Mouse (Mus musculus): Measurements from ENCODE around the gene Slc4a4. TPM values are rescaled to one million over a fixed set of nuclear protein-coding genes. Genes with fewer than 3 reads are reported as not detected.

Slc4a4 gene
- total and polyA plus RNA-seq, 2 experiments, result 12.0 to 30.2 TPM

DNA sequence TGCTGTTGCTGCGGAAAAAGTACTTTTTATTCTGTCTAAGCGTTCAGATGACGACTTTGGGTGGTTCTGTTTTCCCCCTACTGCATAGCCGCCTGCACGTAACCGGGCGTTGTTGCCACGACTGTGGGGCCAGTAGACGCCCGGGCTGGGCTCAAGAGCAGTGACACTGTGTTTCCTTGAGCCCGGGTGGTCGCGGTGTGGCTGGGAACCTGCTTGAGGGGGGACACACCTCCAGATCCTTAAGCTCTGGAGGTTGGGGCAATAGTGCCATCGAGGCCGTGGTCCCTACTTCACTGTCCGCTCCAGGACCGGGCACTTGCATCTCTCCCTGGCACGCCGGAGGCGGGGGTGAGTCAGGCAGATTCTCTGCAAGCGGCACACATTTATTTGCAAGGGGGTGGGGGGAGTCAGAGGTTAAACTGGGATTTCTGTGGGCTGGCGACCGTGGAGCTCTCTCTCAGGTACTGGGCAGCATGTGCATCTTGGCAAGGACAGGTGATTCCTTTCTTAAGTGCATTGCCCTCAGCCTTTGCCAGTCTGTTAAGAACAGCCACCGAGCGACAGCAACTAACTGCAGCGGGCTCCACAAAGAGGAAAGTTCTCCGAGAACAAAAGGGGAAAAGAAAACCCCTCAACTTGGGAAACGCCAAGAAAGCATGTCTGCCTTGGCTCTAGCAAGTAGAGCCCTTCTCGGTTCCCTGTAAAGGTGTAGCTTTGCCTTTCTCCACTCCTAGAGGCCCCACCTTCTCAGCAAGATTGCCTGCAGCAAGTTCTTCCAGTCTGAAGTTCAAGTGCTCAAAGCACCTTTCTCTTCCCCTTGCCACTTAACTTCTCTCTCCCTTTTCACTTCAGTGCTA is 1.2 kb downstream of the Slc4a4 start:
- Histone ChIP-seq H3K36me3 (ENCODE audit: control insufficient read depth, insufficient read depth, low read length) (no peaks in the 10 kb centered on the region), H3K27me3 (ENCODE audit: control insufficient read depth, insufficient read depth, low read length) (no peaks in the 10 kb centered on the region), H3K27ac (replicated peaks; ENCODE audit: insufficient read depth, low read depth, low read length) (peak overlapping the region; percentile 51; the same call in 1 of the 2 replicates), H3K9ac (ENCODE audit: low read depth, low read length) (peak overlapping the region; percentile 100), H3K4me1 (ENCODE audit: control insufficient read depth, insufficient read depth, low read length) (peaks cover 15% of the 10 kb centered on the region), H3K4me3 (ENCODE audit: insufficient read depth, low read depth, low read length) (peak overlapping the region; percentile 100), H3K79me2 (ENCODE audit: control insufficient read depth, insufficient read depth, low read length) (peaks cover 15% of the 10 kb centered on the region; the same call in 1 of the 2 replicates)
- TF ChIP-seq POLR2A (IDR thresholded peaks at IDR 0.05; ENCODE audit: extremely low read depth, insufficient read depth, low read length), result no peak
- TF ChIP-seq CTCF (IDR thresholded peaks at IDR 0.05; ENCODE audit: low read depth, low read length), result no peak
- peak; percentile 68 for DNase-seq (ENCODE audit: extremely low read depth, low read depth, low spot score)
- WGBS, result 2% methylated on average over 29 of the region's 29 CpGs

DNA sequence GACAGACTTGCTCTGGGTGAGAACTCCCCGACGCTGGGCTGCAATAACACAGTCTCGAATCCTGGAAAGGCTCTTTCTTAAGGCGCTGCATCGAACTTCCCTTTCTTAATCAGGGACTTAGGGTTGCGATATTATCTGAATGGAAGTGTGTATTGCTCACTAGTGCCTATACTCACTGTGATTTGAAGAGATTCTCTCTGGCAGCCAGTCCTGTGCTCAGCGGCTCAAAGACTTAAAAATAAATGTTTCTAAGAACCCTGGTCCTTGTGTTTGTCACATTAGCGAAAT is 1.7 kb downstream of the Slc4a4 start:
- Histone ChIP-seq H3K4me1 (ENCODE audit: control insufficient read depth, insufficient read depth, low read length) (peaks cover 15% of the 10 kb centered on the region), H3K9ac (ENCODE audit: low read depth, low read length) (peak overlapping the region; percentile 55; the same call in 1 of the 2 replicates), H3K4me3 (ENCODE audit: insufficient read depth, low read depth, low read length) (peak overlapping the region; percentile 100; the same call in 1 of the 2 replicates), H3K36me3 (ENCODE audit: control insufficient read depth, insufficient read depth, low read length) (no peaks in the 10 kb centered on the region), H3K27ac (replicated peaks; ENCODE audit: insufficient read depth, low read depth, low read length) (0 out of 2 replicates have a peak overlapping the region, but pooled peaks have one; percentile 16), H3K27me3 (ENCODE audit: control insufficient read depth, insufficient read depth, low read length) (no peaks in the 10 kb centered on the region), H3K79me2 (ENCODE audit: control insufficient read depth, insufficient read depth, low read length) (peaks cover 17% of the 10 kb centered on the region; the same call in 1 of the 2 replicates)
- 22% methylated on average over 8 of the region's 8 CpGs for WGBS
- TF ChIP-seq CTCF (IDR thresholded peaks at IDR 0.05; ENCODE audit: low read depth, low read length), result no peak
- TF ChIP-seq POLR2A (IDR thresholded peaks at IDR 0.05; ENCODE audit: extremely low read depth, insufficient read depth, low read length), result no peak
- no peak for DNase-seq (ENCODE audit: extremely low read depth, low read depth, low spot score)

DNA sequence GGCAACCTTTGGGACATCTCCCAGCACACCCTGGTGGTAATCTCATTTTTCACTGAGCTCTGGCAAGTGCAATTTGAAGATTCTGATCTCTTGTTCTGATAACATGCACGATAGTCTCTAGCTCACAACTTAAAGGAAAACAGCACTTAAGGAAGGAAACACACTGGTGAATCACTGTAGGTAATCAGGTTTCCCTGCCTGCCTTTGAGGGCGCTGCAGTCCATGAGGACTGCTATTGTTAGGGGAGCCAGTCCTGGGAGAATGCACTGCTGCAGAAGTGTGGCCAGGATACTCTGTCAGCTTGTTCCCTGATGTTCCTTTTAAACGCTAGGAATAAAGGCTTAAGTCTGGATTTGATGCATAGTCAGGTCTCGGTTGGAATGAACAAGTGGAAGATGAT is 2.7 kb downstream of the Slc4a4 start:
- no peaks in the 10 kb centered on the region for H3K36me3 ChIP-seq (ENCODE audit: control insufficient read depth, insufficient read depth, low read length)
- WGBS, result 58% methylated on average over 4 of the region's 4 CpGs
- TF ChIP-seq POLR2A (IDR thresholded peaks at IDR 0.05; ENCODE audit: extremely low read depth, insufficient read depth, low read length), result no peak
- no peak for TF ChIP-seq CTCF (IDR thresholded peaks at IDR 0.05; ENCODE audit: low read depth, low read length)
- H3K9ac ChIP-seq (ENCODE audit: low read depth, low read length), result no peak overlapping the region
- no peak overlapping the region for H3K27ac ChIP-seq (replicated peaks; ENCODE audit: insufficient read depth, low read depth, low read length)
- H3K27me3 ChIP-seq (ENCODE audit: control insufficient read depth, insufficient read depth, low read length), result no peaks in the 10 kb centered on the region
- H3K4me3 ChIP-seq (ENCODE audit: insufficient read depth, low read depth, low read length), result no peak overlapping the region
- peaks cover 21% of the 10 kb centered on the region; the same call in 1 of the 2 replicates for H3K79me2 ChIP-seq (ENCODE audit: control insufficient read depth, insufficient read depth, low read length)
- peaks cover 15% of the 10 kb centered on the region for H3K4me1 ChIP-seq (ENCODE audit: control insufficient read depth, insufficient read depth, low read length)
- no peak for DNase-seq (ENCODE audit: extremely low read depth, low read depth, low spot score)

DNA sequence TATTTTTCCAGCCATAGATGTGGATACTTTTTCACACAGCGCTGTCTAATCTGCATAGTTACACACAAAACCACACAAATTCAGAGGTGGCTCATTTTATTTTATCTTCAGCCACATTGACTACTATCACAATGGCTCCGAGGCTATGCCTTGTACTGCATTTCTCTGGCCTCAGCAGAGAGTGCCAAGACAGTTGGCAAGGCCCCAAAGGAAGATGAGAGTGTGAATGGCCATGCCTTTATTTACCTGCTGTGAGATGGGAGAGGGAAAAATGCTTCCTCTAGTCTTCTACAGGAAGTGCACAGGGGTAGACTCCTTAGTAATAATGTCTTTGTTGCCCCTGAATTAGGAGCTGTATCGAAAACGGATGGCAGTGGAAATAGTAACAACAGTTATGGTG is 3.5 kb downstream of the Slc4a4 start:
- Histone ChIP-seq H3K4me1 (ENCODE audit: control insufficient read depth, insufficient read depth, low read length) (peaks cover 11% of the 10 kb centered on the region), H3K27me3 (ENCODE audit: control insufficient read depth, insufficient read depth, low read length) (no peaks in the 10 kb centered on the region), H3K79me2 (ENCODE audit: control insufficient read depth, insufficient read depth, low read length) (peaks cover 26% of the 10 kb centered on the region; the same call in 1 of the 2 replicates), H3K9ac (ENCODE audit: low read depth, low read length) (no peak overlapping the region), H3K27ac (replicated peaks; ENCODE audit: insufficient read depth, low read depth, low read length) (no peak overlapping the region), H3K36me3 (ENCODE audit: control insufficient read depth, insufficient read depth, low read length) (no peaks in the 10 kb centered on the region), H3K4me3 (ENCODE audit: insufficient read depth, low read depth, low read length) (no peak overlapping the region)
- 80% methylated on average over 4 of the region's 4 CpGs for WGBS
- TF ChIP-seq CTCF (IDR thresholded peaks at IDR 0.05; ENCODE audit: low read depth, low read length) (no peak), POLR2A (IDR thresholded peaks at IDR 0.05; ENCODE audit: extremely low read depth, insufficient read depth, low read length) (no peak)
- DNase-seq (ENCODE audit: extremely low read depth, low read depth, low spot score), result no peak

DNA sequence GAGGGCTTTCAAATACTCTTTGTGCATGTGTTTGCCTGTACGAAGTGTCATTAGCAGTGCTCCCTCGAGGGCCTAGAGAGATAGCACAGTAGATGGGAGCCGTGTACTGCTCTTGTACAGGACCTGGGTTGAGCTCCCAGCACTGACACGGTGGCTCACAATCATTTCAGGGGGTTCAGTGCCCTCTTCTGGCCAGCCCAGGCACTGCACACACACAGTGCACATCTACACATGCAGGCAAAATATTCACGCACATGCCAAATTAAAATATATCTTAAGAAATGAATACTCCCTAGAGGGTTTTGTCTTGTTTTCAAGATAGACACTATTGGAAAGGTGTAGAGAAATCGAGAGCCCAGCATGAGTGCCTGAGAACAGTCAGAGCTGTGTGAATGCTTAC is 10.0 kb downstream of the Slc4a4 start:
- Histone ChIP-seq H3K4me1 (ENCODE audit: control insufficient read depth, insufficient read depth, low read length) (no peaks in the 10 kb centered on the region), H3K27me3 (ENCODE audit: control insufficient read depth, insufficient read depth, low read length) (no peaks in the 10 kb centered on the region), H3K36me3 (ENCODE audit: control insufficient read depth, insufficient read depth, low read length) (no peaks in the 10 kb centered on the region; the same call in 1 of the 2 replicates), H3K4me3 (ENCODE audit: insufficient read depth, low read depth, low read length) (no peak overlapping the region), H3K9ac (ENCODE audit: low read depth, low read length) (no peak overlapping the region), H3K79me2 (ENCODE audit: control insufficient read depth, insufficient read depth, low read length) (peaks cover 20% of the 10 kb centered on the region; the same call in 1 of the 2 replicates), H3K27ac (replicated peaks; ENCODE audit: insufficient read depth, low read depth, low read length) (no peak overlapping the region)
- DNase-seq (ENCODE audit: extremely low read depth, low read depth, low spot score), result no peak
- TF ChIP-seq CTCF (IDR thresholded peaks at IDR 0.05; ENCODE audit: low read depth, low read length), result peak; percentile 40; the same call in 1 of the 2 replicates
- no peak for TF ChIP-seq POLR2A (IDR thresholded peaks at IDR 0.05; ENCODE audit: extremely low read depth, insufficient read depth, low read length)
- 98% methylated on average over 6 of the region's 6 CpGs for WGBS

DNA sequence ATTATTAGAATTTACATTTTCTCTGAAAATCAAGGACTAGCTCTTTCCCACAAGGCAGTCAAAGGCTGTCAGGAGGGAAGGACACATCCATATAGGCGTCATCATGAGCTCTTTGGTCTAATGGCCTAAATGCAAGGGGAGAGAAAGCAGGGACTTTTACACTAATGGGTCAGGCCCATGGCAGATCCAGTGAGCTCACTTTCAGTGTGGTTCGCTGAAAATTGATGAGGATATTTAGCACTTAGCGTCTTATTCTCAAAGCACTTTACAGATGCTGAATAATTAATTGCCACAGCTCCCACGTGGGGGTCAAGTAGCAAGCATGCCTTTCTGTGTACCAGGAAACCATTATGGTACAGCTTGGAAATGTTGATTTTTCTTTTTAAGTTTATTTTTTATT is 16.5 kb downstream of the Slc4a4 start:
- DNase-seq (ENCODE audit: extremely low read depth, low read depth, low spot score), result no peak
- no peaks in the 10 kb centered on the region for H3K27me3 ChIP-seq (ENCODE audit: control insufficient read depth, insufficient read depth, low read length)
- no peaks in the 10 kb centered on the region for H3K4me1 ChIP-seq (ENCODE audit: control insufficient read depth, insufficient read depth, low read length)
- 79% methylated on average over 4 of the region's 4 CpGs for WGBS
- TF ChIP-seq CTCF (IDR thresholded peaks at IDR 0.05; ENCODE audit: low read depth, low read length), result no peak
- no peak for TF ChIP-seq POLR2A (IDR thresholded peaks at IDR 0.05; ENCODE audit: extremely low read depth, insufficient read depth, low read length)
- H3K27ac ChIP-seq (replicated peaks; ENCODE audit: insufficient read depth, low read depth, low read length), result no peak overlapping the region
- no peaks in the 10 kb centered on the region; the same call in 1 of the 2 replicates for H3K36me3 ChIP-seq (ENCODE audit: control insufficient read depth, insufficient read depth, low read length)
- no peak overlapping the region for H3K4me3 ChIP-seq (ENCODE audit: insufficient read depth, low read depth, low read length)
- H3K9ac ChIP-seq (ENCODE audit: low read depth, low read length), result no peak overlapping the region
- peaks cover 8% of the 10 kb centered on the region; the same call in 1 of the 2 replicates for H3K79me2 ChIP-seq (ENCODE audit: control insufficient read depth, insufficient read depth, low read length)
